Mouse (Mus musculus) thymus, adult 2 months (tissue): Measurements from ENCODE around the gene Fam216a. TPM values are rescaled to one million over a fixed set of nuclear protein-coding genes. Genes with fewer than 3 reads are reported as not detected.

Experiments used
- DNase-seq: peaks from one replicate; pipeline ENCODE4 v3.0.0; 2021
- H3K27ac ChIP-seq: fragments of 200-500 bp; 2 replicates; pipeline ENCODE4 v1.5.1; 2012; ENCODE audit warnings: low read length, control low read depth; ENCODE audit not compliant: control insufficient read depth, insufficient read depth
- H3K27me3 ChIP-seq: fragments of 200-500 bp; 2 replicates; pipeline ENCODE4 v1.6.1; 2012; ENCODE audit warnings: mild to moderate bottlenecking, low read length, moderate library complexity, mixed read lengths; ENCODE audit not compliant: control insufficient read depth, insufficient read depth
- H3K36me3 ChIP-seq: fragments of 200-500 bp; 2 replicates; pipeline ENCODE4 v1.6.1; 2012; ENCODE audit warnings: mild to moderate bottlenecking, low read length, moderate library complexity; ENCODE audit not compliant: control insufficient read depth, insufficient read depth
- H3K4me1 ChIP-seq: fragments of 200-500 bp; replicated peaks from 2 replicates; pipeline ENCODE4 v1.6.1; 2012; ENCODE audit warnings: low read length; ENCODE audit not compliant: control insufficient read depth, insufficient read depth
- H3K4me3 ChIP-seq: fragments of 200-500 bp; 2 replicates; pipeline ENCODE4 v1.5.1; 2012; ENCODE audit warnings: mild to moderate bottlenecking, low read length, control low read depth, moderate library complexity; ENCODE audit not compliant: control insufficient read depth, insufficient read depth
- CTCF ChIP-seq: fragments of 200-500 bp; IDR thresholded peaks from 2 replicates; pipeline ENCODE4 v1.5.1; 2012; ENCODE audit warnings: mild to moderate bottlenecking, control low read depth, low read length, moderate library complexity, borderline replicate concordance; ENCODE audit not compliant: control insufficient read depth, poor library complexity, insufficient read depth; ENCODE audit errors: extremely low read depth
- POLR2A ChIP-seq: fragments of 200-500 bp; IDR thresholded peaks from 2 replicates; pipeline ENCODE4 v1.6.1; 2012; ENCODE audit warnings: mild to moderate bottlenecking, low read length, control low read depth, moderate library complexity; ENCODE audit not compliant: control insufficient read depth, poor library complexity, insufficient read depth; ENCODE audit errors: extremely low read depth
- WGBS: fragments of 180-500 bp; shearing (Covaris S2); methylation state at CpG from one replicate; pipeline ENCODE4 v1.1.7; 2018; 5-methylcytosine and 5-hydroxymethylcytosine counted together
- polyA plus RNA-seq: library from polyadenylated mRNA; depleted of rRNA; stranded (reverse); fragments of >200 nt; gene quantifications from 2 replicates; pipeline ENCODE4 v1.2.3, GENCODE M21; 2012

Fam216a gene
- polyA plus RNA-seq, 1 experiment: 54.4 TPM

DNA sequence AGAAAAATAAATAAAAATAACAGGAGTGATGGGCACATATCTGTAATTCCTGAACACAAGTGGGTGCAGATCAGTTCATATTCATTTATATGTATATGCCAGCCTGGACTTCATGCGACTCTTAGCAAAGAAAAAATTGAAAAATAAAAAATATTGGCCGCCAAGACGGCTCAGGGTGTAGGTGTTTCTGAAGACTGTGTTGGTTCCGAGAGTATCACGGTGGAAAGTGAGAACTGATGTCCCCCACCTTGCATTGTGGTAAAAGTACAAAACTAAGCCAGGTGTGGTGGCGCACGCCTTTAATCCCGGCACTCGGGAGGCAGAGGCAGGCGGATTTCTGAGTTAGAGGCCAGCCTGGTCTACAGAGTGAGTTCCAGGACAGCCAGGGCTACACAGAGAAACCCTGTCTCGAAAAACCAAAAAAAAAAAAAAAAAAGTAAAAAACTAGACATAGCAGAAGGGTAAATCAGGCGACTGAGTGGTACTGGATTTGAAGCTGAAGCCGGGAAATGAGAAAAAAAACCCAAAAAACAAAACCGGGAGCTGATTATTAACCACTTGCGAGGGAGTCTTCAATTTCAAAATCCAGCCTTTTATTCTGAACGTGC lies 19.1 kb upstream of the Fam216a start:
- WGBS: 46% methylated on average over 16 of the region's 16 CpGs
- DNase-seq: no peak
- H3K27ac ChIP-seq: no peak overlapping the region
- peaks cover 12% of the 10 kb centered on the region for H3K4me1 ChIP-seq
- TF ChIP-seq CTCF (no peak), POLR2A (no peak)
- no peak overlapping the region for H3K4me3 ChIP-seq
- no peaks in the 10 kb centered on the region for H3K36me3 ChIP-seq
- H3K27me3 ChIP-seq: no peaks in the 10 kb centered on the region

DNA sequence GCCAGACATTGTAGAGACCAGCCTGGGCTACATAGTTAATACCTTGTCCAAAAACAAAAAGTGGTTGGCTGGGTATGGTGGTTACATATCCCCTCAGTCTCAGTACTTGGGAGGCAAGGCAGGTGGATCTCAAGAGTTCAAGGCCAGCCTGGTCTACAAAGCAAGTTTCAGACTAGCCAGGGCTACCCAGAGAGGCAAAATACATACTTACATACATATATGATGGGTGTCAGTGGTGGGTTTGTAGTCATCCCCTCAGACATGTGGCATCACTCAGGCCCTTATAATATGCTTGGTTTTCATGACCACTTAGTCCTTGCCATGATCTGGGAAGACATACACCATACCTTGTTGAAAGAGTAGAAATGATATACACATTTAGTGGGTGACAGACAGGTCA lies 18.5 kb upstream of the Fam216a start:
- no peak for DNase-seq
- no peak for TF ChIP-seq POLR2A
- no peak for TF ChIP-seq CTCF
- no peaks in the 10 kb centered on the region for H3K27me3 ChIP-seq
- no peaks in the 10 kb centered on the region for H3K36me3 ChIP-seq
- H3K4me3 ChIP-seq: no peak overlapping the region
- no peak overlapping the region for H3K27ac ChIP-seq
- peaks cover 12% of the 10 kb centered on the region for H3K4me1 ChIP-seq

DNA sequence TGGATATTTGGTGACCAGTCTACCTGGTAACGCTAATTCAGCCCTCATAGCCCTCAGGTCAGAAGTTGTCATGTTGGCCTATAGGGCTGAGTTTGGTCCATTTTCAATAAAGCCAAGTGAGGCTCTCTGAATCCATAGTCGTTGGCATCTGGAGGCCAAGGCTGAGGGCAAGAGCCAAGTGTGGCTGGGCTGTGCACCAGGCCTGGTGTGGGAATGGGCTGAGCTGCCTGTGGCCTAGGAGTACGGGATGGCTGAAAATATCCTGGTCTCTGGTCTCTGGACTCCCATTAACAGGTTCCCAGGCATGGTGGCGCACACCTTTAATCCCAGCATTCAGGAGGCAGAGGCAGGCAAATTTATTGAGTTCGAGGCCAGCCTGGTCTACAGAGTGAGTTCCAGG lies 17.8 kb upstream of the Fam216a start:
- 93% methylated on average over 5 of the region's 5 CpGs for WGBS
- no peaks in the 10 kb centered on the region for H3K27me3 ChIP-seq
- TF ChIP-seq POLR2A (no peak), CTCF (no peak)
- no peak for DNase-seq
- no peaks in the 10 kb centered on the region for H3K36me3 ChIP-seq
- H3K27ac ChIP-seq: no peak overlapping the region
- no peak overlapping the region for H3K4me3 ChIP-seq
- peaks cover 9% of the 10 kb centered on the region for H3K4me1 ChIP-seq

DNA sequence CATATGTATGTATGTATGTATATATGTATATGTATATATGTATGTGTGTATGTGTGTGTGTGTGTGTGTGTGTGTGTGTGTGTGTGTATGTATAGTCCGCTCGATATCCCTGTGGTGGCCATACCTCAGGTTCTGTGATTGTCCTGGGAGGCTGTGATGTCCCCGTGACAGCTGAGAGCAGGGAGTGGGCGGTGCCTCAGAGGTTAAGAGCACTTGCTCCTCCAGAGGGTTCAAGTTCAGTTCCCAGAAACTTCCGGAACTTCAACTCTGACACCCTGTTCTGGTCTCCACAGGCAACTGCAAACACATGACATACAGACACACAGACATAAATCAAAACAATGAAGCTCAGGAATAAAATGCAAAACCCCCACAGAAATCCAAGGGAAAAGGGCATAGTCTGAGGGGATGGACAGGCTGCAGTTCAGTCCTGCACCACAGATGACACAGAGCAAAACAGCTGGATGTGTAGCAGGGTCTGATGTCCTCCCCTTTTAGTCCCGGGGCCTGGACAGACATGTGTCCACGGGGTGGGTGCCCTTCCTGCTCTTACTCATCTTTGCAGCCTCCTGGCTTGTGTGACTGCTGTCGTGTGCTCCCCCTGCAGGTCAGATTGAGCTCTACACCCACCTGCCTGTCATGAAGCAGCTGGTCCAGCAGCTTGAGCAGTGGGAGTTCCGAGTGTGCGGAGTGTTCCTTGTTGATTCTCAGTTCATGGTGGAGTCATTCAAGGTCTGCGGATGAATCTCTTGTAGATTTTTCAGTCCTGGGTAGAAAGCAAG lies 7.4 kb upstream of the Fam216a start:
- DNase-seq: peak; percentile 70

DNA sequence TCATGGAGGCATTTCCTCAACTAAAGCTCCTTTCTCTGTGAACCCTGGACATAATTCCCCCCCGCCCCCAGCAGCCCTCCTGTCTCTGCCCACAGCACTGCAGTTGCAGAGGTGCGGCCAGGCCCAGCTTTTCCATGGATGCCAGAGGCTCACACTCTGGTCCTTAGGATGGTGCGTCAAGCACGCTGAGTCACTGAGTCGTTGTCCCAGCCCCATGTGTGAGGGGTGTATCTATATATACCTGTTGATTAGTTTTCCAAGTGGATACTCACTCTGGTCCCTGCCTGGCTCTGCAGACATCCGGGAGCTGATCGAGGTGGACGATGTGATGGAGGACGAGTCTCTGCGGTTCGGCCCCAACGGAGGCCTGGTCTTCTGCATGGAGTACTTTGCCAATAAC lies 6.0 kb upstream of the Fam216a start:
- no peak for DNase-seq
- TF ChIP-seq POLR2A: no peak
- no peak for TF ChIP-seq CTCF
- H3K4me3 ChIP-seq: no peak overlapping the region
- no peaks in the 10 kb centered on the region for H3K27me3 ChIP-seq
- no peak overlapping the region for H3K27ac ChIP-seq
- H3K36me3 ChIP-seq: peaks cover 27% of the 10 kb centered on the region
- WGBS: 98% methylated on average over 12 of the region's 12 CpGs
- H3K4me1 ChIP-seq: no peaks in the 10 kb centered on the region

More for the DNA sequence above, 7.4 kb upstream of the Fam216a start:
- Histone ChIP-seq H3K36me3 (peaks cover 27% of the 10 kb centered on the region), H3K27ac (no peak overlapping the region), H3K4me3 (no peak overlapping the region), H3K27me3 (no peaks in the 10 kb centered on the region), H3K4me1 (no peaks in the 10 kb centered on the region)
- TF ChIP-seq CTCF (peak; percentile 87), POLR2A (no peak)
- 59% methylated on average over 11 of the region's 11 CpGs for WGBS

DNA sequence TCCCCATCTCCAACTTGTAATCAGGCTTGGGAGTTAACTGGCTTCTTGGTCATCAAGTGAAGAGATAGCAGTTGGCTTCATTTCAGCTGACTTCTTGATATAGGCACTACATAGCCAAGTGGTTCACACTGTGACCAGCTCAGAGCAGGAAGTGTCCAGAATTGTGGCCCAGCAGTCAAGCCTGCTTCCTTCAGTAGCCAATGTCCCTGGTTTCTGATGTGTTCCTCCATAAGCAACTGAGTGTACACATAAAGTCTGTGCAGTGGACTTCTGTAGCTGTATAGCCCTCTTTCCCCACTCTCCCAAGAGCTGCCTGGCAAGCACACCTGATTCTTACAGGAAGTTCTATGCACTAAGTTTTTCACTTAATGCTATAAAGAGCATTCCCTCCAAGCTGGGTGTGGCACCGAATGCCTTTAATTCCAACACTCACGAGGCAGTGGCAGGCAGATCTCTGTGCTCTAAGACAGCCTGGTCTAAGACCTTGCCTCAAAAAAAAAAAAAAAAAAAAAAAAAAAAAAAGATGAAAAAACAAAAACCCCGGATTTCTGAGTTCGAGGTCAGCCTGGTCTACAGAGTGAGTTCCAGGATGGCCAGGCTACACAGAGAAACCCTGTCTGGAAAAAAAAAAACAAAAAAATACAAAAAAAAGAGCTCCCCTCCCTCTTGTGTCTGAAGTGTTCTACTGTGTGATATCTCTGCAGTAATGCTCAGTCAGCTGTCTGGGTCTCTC lies 5.1 kb upstream of the Fam216a start:
- Histone ChIP-seq H3K4me3 (no peak overlapping the region), H3K36me3 (peaks cover 24% of the 10 kb centered on the region), H3K4me1 (no peaks in the 10 kb centered on the region; the same call in 1 of the 2 replicates), H3K27ac (no peak overlapping the region), H3K27me3 (no peaks in the 10 kb centered on the region)
- WGBS: 91% methylated on average over 4 of the region's 4 CpGs
- DNase-seq: no peak
- TF ChIP-seq POLR2A (no peak), CTCF (no peak)
